ENCODE assay signal across 9 mouse cellular contexts in genomic region chr11:24739710-24740255, GRCm38 (mm10).
A peak's percentile ranks its signal among the peaks of the same experiment; 100 is the strongest.
DNase-seq lines count a peak whose midpoint lies in the region; ATAC-seq and TF ChIP-seq lines count a peak whose summit lies in the region.
"Had no signal": no experiment of that assay in that cellular context is flagged by ENCODE, and none has a peak within 500 bp of the region (broad histone marks: within the 10 kb centered on the region; RNA-seq: fewer than 3 reads in every experiment).

No protein-coding gene starts in this region.

- peak overlapping the region; percentile 42 for H3K4me3 ChIP-seq in heart, embryonic 13.5 days
- peak overlapping the region; percentile 19 for H3K4me3 ChIP-seq in hindbrain, embryonic 11.5 days (ENCODE audit: low read depth, low read length)
- peak overlapping the region; percentile 15 for H3K4me3 ChIP-seq in midbrain, embryonic 16.5 days (ENCODE audit: low read depth, low read length)

- peak overlapping the region; percentile 71 for H3K4me2 ChIP-seq in heart, embryonic 13.5 days
- peak overlapping the region; percentile 38 for H3K4me2 ChIP-seq in hindbrain, embryonic 11.5 days (replicated peaks; ENCODE audit: low read depth, low read length)
- H3K4me2 ChIP-seq in midbrain, embryonic 16.5 days (ENCODE audit: low read length): peak overlapping the region; percentile 59

- no peak for TF ChIP-seq POLR2A in brain, embryonic 14.5 days (IDR thresholded peaks at IDR 0.05; ENCODE audit: borderline replicate concordance, extremely low read depth, insufficient read depth, insufficient read length, poor library complexity, severe bottlenecking)

- H3K9me3 ChIP-seq in heart, embryonic 13.5 days: no peaks in the 10 kb centered on the region
- no peaks in the 10 kb centered on the region for H3K9me3 ChIP-seq in hindbrain, embryonic 11.5 days (ENCODE audit: control insufficient read depth, low read length)
- no peaks in the 10 kb centered on the region for H3K9me3 ChIP-seq in midbrain, embryonic 16.5 days (replicated peaks; ENCODE audit: control insufficient read depth, low read length, poor library complexity, severe bottlenecking)

- WGBS in heart, embryonic 13.5 days: 6% methylated on average over 14 of the region's 14 CpGs
- WGBS in hindbrain, embryonic 11.5 days: 3% methylated on average over 14 of the region's 14 CpGs
- 2% methylated on average over 14 of the region's 14 CpGs for WGBS in midbrain, embryonic 16.5 days

- intact Hi-C loops in heart, postnatal 10 days (cut with DNase I): no loop called here

- ATAC-seq in heart, embryonic 13.5 days (ENCODE audit: extremely low read depth, insufficient number of reproducible peaks, low FRiP score, low TSS enrichment): no peak
- peak; percentile 76 for ATAC-seq in hindbrain, embryonic 11.5 days (ENCODE audit: low FRiP score)
- peak; percentile 79 for ATAC-seq in midbrain, embryonic 16.5 days

- H3K9ac ChIP-seq in heart, embryonic 13.5 days: peak overlapping the region; percentile 63
- peak overlapping the region; percentile 40; the same call in 1 of the 2 replicates for H3K9ac ChIP-seq in hindbrain, embryonic 11.5 days (ENCODE audit: low read depth, low read length)
- H3K9ac ChIP-seq in midbrain, embryonic 16.5 days (ENCODE audit: low read depth, low read length): peak overlapping the region; percentile 54

- peaks cover 12% of the 10 kb centered on the region; the same call in 1 of the 2 replicates for H3K4me1 ChIP-seq in heart, embryonic 13.5 days
- H3K4me1 ChIP-seq in hindbrain, embryonic 11.5 days (replicated peaks; ENCODE audit: control insufficient read depth, insufficient read depth, low read length): no peaks in the 10 kb centered on the region
- H3K4me1 ChIP-seq in midbrain, embryonic 16.5 days (ENCODE audit: control insufficient read depth, insufficient read depth, low read length): peaks cover 9% of the 10 kb centered on the region; the same call in 1 of the 2 replicates

- no peaks in the 10 kb centered on the region for H3K36me3 ChIP-seq in heart, embryonic 13.5 days
- no peaks in the 10 kb centered on the region for H3K36me3 ChIP-seq in hindbrain, embryonic 11.5 days (ENCODE audit: control insufficient read depth, insufficient read depth, low read length)
- no peaks in the 10 kb centered on the region for H3K36me3 ChIP-seq in midbrain, embryonic 16.5 days (ENCODE audit: control insufficient read depth, insufficient read depth, low read length)

- no peaks in the 10 kb centered on the region for H3K27me3 ChIP-seq in heart, embryonic 13.5 days (replicated peaks)
- H3K27me3 ChIP-seq in hindbrain, embryonic 11.5 days (ENCODE audit: control insufficient read depth, insufficient read depth, low read length): no peaks in the 10 kb centered on the region
- H3K27me3 ChIP-seq in midbrain, embryonic 16.5 days (ENCODE audit: control insufficient read depth, insufficient read depth, low read depth, low read length): no peaks in the 10 kb centered on the region

- TF ChIP-seq CTCF in brain, embryonic 14.5 days (IDR thresholded peaks at IDR 0.05; ENCODE audit: borderline replicate concordance, extremely low read depth, insufficient read depth, insufficient read length): no peak

- DNase-seq in heart, postnatal 10 days: no peak
- DNase-seq in brain, embryonic 14.5 days (ENCODE audit: low read depth): peak; percentile 92
- peak; percentile 70 for DNase-seq in hindbrain, embryonic 11.5 days (ENCODE audit: low spot score)
- DNase-seq in testis, postnatal 10 days (ENCODE audit: low spot score): no peak
- no peak for DNase-seq in cerebellum, adult 11-12 months
- no peak for DNase-seq in right cerebral cortex, postnatal 14 days
- DNase-seq: kidney, adult 9 months had no signal

- H3K27ac ChIP-seq in heart, embryonic 13.5 days (replicated peaks): no peak overlapping the region
- H3K27ac ChIP-seq in hindbrain, embryonic 11.5 days (ENCODE audit: low read depth, low read length): peak overlapping the region; percentile 48; the same call in 1 of the 2 replicates
- H3K27ac ChIP-seq in midbrain, embryonic 16.5 days (ENCODE audit: low read length): peak overlapping the region; percentile 74

Comparison
In these comparisons a context has a peak if more than half of its experiments do, and no peak if none do; other contexts are left out.
1. DNase-seq: peak in brain, embryonic 14.5 days (single experiment) and hindbrain, embryonic 11.5 days (single experiment); none in heart, postnatal 10 days (0 of 2), testis, postnatal 10 days (single experiment), cerebellum, adult 11-12 months (single experiment) and right cerebral cortex, postnatal 14 days (single experiment).
2. Peak in every context shown above with its lines, with median percentiles within 50 percentile points of each other: H3K4me2 ChIP-seq, H3K4me3 ChIP-seq and H3K9ac ChIP-seq.